Mouse (Mus musculus) adrenal gland, adult 8-10 months (tissue): Measurements from ENCODE around the gene Dach2. TPM values are rescaled to one million over a fixed set of nuclear protein-coding genes. Genes with fewer than 3 reads are reported as not detected.
"Not testable (repeated sequence)": the region's sequence is repeated elsewhere in the genome, so short reads cannot be mapped to it uniquely, and the experiment has no call there.

Experiments
- DNase-seq: peaks from one replicate; pipeline ENCODE4 v3.0.0; 2022
- total RNA-seq, 4 experiments: library from RNA; stranded (reverse); gene quantifications; 2 replicates each; pipeline ENCODE4 v1.2.4; 2022

Gene Dach2
- total RNA-seq: 1 to 10 TPM in 2 of 4 experiments, under 1 TPM in 2; 0.73 to 1.2 (median 1.0) TPM

GRCm38 (mm10) chrX:113297404-113297803 is at the start of gene Dach2:
Gene Dach2 (plus strand): TSS chrX:113297510.
- DNase-seq: no peak

GRCm38 (mm10) chrX:113252427-113252826 is 44.9 kb upstream of the Dach2 start:
- not testable (repeated sequence) for DNase-seq

GRCm38 (mm10) chrX:113298031-113298430 is 721 bp downstream of the Dach2 start:
- peak; percentile 9 for DNase-seq

- DNase-seq: no peak
These were observed 1.2 kb downstream of the Dach2 start for GRCm38 (mm10) chrX:113298468-113298867.

GRCm38 (mm10) chrX:113304323-113304722 is 7.0 kb downstream of the Dach2 start:
- DNase-seq: no peak

GRCm38 (mm10) chrX:113338143-113338542 is 40.8 kb downstream of the Dach2 start:
- DNase-seq: no peak

- no peak for DNase-seq
These were observed 97.1 kb downstream of the Dach2 start for GRCm38 (mm10) chrX:113394417-113394816.

- DNase-seq: no peak
These were observed 111.4 kb downstream of the Dach2 start for GRCm38 (mm10) chrX:113408756-113409155.

- DNase-seq: no peak
These were observed 124.3 kb downstream of the Dach2 start for GRCm38 (mm10) chrX:113421517-113422187.

GRCm38 (mm10) chrX:113482131-113482530 is 184.8 kb downstream of the Dach2 start:
- DNase-seq: no peak

GRCm38 (mm10) chrX:113545106-113545505 is 247.8 kb downstream of the Dach2 start:
- DNase-seq: no peak

GRCm38 (mm10) chrX:113563897-113564296 is 266.6 kb downstream of the Dach2 start:
- no peak for DNase-seq

GRCm38 (mm10) chrX:113666069-113666468 is 368.8 kb downstream of the Dach2 start:
- DNase-seq: no peak

GRCm38 (mm10) chrX:113687163-113687562 is 389.9 kb downstream of the Dach2 start:
- no peak for DNase-seq

- DNase-seq: no peak
These were observed 415.1 kb downstream of the Dach2 start for GRCm38 (mm10) chrX:113712363-113712762.

- DNase-seq: no peak
These were observed 426.8 kb downstream of the Dach2 start for GRCm38 (mm10) chrX:113724124-113724523.

GRCm38 (mm10) chrX:113747122-113747521 is 449.8 kb downstream of the Dach2 start:
- DNase-seq: no peak

- DNase-seq: no peak
These were observed 495.0 kb downstream of the Dach2 start for GRCm38 (mm10) chrX:113792264-113792663.

GRCm38 (mm10) chrX:113810369-113810768 is 513.1 kb downstream of the Dach2 start:
- no peak for DNase-seq

GRCm38 (mm10) chrX:113826810-113827209 is 529.5 kb downstream of the Dach2 start:
- DNase-seq: no peak

- no peak for DNase-seq
These were observed 535.8 kb downstream of the Dach2 start for GRCm38 (mm10) chrX:113833062-113833461.

- no peak for DNase-seq
These were observed 570.7 kb downstream of the Dach2 start for GRCm38 (mm10) chrX:113867835-113868495.
